Mouse (Mus musculus) E14TG2a.4 (cell line): Measurements from ENCODE around the gene Gtpbp1.

Experiments used
- CTCF ChIP-seq: conservative IDR thresholded peaks from 2 replicates; pipeline ENCODE4 v1.5.1; 2014; ENCODE audit warnings: low read length
- NANOG ChIP-seq: IDR thresholded peaks from 2 replicates; pipeline ENCODE4 v1.6.1; 2014; ENCODE audit warnings: borderline replicate concordance, low read length, mixed read lengths

- TF ChIP-seq CTCF (no peak), NANOG (no peak)
Observed at GRCm38 (mm10) chr15:79645483-79645882, 45.2 kb upstream of the Gtpbp1 start.
